Mouse (Mus musculus) liver, adult 2 months (tissue): ENCODE measurements at regions not wholly inside any gene's neighbourhood (a gene's known extent, or its start where the extent isn't known, plus 50 kb on each side); places are given as distances from the start of the nearest gene placed in this dataset.

ENCODE experiments used
- CTCF ChIP-seq: fragments of 200-500 bp; IDR thresholded peaks from 2 replicates; pipeline ENCODE4 v1.5.1; 2011; ENCODE audit warnings: low read depth, low read length, control low read depth
- POLR2A ChIP-seq: fragments of 200-500 bp; IDR thresholded peaks from 2 replicates; pipeline ENCODE4 v1.6.1; 2011; ENCODE audit warnings: low read length, control low read depth; ENCODE audit not compliant: insufficient read depth; ENCODE audit errors: extremely low read depth

GRCm38 (mm10) chr14:24871392-24871998 lies 384.6 kb downstream of the Rps24 start:
- no peak for TF ChIP-seq POLR2A
- no peak for TF ChIP-seq CTCF
